Mouse (Mus musculus) forebrain, postnatal 0 days (tissue): ENCODE measurements at regions not wholly inside any gene's neighbourhood (a gene's known extent, or its start where the extent isn't known, plus 50 kb on each side); places are given as distances from the start of the nearest gene placed in this dataset.

ENCODE experiments used
- ATAC-seq: fragments of 200-750 bp; cut with Nextera tagmentation; 2 replicates; pipeline ENCODE4 v1.8.0; 2017; ENCODE audit warnings: mild to moderate bottlenecking, moderate library complexity
- DNase-seq: peaks from one replicate; pipeline ENCODE4 v3.0.0-alpha.2; 2015
- H3K27ac ChIP-seq: fragments of 300-500 bp; sonication (generic); 2 replicates; pipeline ENCODE4 v1.5.1; 2014; ENCODE audit warnings: low read depth, mild to moderate bottlenecking, antibody characterized with exemption, low read length, moderate library complexity, mixed read lengths
- H3K27me3 ChIP-seq: fragments of 300-500 bp; sonication (generic); 2 replicates; pipeline ENCODE4 v1.6.1; 2014; ENCODE audit warnings: mild to moderate bottlenecking, low read length, mixed read lengths; ENCODE audit not compliant: insufficient read depth
- H3K36me3 ChIP-seq: fragments of 300-500 bp; sonication (generic); 2 replicates; pipeline ENCODE4 v1.6.1; 2014; ENCODE audit warnings: mild to moderate bottlenecking, moderate library complexity; ENCODE audit not compliant: insufficient read depth
- H3K4me1 ChIP-seq: fragments of 300-500 bp; sonication (generic); 2 replicates; pipeline ENCODE4 v1.6.1; 2014; ENCODE audit warnings: antibody characterized with exemption; ENCODE audit not compliant: insufficient read depth
- H3K4me2 ChIP-seq: fragments of 300-500 bp; sonication (generic); 2 replicates; pipeline ENCODE4 v1.6.1; 2014; ENCODE audit warnings: low read depth, mild to moderate bottlenecking, moderate library complexity
- H3K4me3 ChIP-seq: fragments of 300-500 bp; sonication (generic); 2 replicates; pipeline ENCODE4 v1.5.1; 2014; ENCODE audit warnings: low read depth, low read length, mixed read lengths
- H3K9ac ChIP-seq: fragments of 300-500 bp; sonication (generic); 2 replicates; pipeline ENCODE4 v1.6.1; 2014; ENCODE audit warnings: mild to moderate bottlenecking
- H3K9me3 ChIP-seq: fragments of 300-500 bp; sonication (generic); 2 replicates; pipeline ENCODE4 v1.6.1; 2016; ENCODE audit warnings: low read length
- CTCF ChIP-seq: sonication (generic); IDR thresholded peaks from 2 replicates; pipeline ENCODE4 v1.5.1; 2016; ENCODE audit warnings: antibody characterized with exemption, control low read depth, low read depth
- WGBS: fragments of 180-500 bp; shearing (Covaris S2); extraction: QIAGEN DNeasy Blood & Tissue Kit; methylation state at CpG from one replicate; pipeline ENCODE4 v1.1.7; 2014; 5-methylcytosine and 5-hydroxymethylcytosine counted together

DNA sequence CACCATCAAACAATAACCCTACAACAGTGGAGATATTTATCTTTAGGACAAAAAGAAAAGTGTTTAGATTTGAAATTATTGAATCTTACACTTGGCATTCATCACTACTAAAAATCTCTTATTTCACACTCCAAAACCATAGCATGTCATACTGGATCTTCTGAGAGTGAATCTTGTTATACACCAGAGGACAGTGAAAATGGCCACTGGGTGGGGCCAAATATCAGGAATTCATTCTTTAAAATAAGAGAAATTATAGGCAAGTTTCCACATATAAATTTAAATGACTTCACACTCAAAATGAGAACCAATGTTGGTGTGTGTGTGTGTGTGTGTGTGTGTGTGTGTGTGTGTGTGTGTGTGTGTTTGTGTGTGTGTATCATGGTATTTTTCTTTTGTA, 269.7 kb downstream of the Cdh11 start:
- no peak for ATAC-seq
- H3K27ac ChIP-seq, result no peak overlapping the region
- no peaks in the 10 kb centered on the region for H3K36me3 ChIP-seq
- no peak overlapping the region for H3K4me2 ChIP-seq
- no peaks in the 10 kb centered on the region for H3K9me3 ChIP-seq
- H3K4me1 ChIP-seq, result no peaks in the 10 kb centered on the region
- H3K27me3 ChIP-seq, result no peaks in the 10 kb centered on the region
- no peak overlapping the region for H3K4me3 ChIP-seq
- TF ChIP-seq CTCF, result peak; percentile 6; the same call in 1 of the 2 replicates
- peak; percentile 11 for DNase-seq
- H3K9ac ChIP-seq, result no peak overlapping the region

DNA sequence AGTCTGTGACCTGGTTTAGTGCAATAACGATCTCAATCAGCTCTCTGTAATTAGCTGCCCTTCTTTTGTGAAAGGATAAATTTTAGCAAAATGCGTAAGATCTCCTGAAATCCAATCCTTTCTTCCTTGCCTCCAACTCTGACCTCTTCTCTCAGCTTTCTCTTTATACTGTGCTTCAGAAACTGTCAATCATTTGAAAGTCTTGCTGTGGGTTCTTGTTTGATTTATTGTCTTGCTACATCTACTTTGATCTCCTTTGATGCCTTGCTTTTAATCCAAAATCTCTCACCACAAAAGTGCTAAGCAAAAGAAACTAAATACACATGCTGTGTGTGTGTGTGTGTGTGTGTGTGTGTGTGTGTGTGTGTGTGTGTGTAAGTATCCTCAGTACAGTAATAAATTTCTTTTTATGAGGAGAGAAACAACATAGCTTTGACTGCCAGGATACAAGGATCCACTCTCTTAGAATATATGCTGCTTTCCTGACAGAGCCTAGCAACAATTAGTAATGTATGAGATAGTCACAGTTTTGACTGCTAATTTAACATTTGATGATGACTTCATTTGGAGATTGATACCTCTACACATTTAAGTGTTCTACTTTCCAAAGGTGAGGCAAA, 270.5 kb downstream of the Cdh11 start:
- WGBS, result 22% methylated on average over 2 of the region's 2 CpGs
- H3K4me1 ChIP-seq, result no peaks in the 10 kb centered on the region
- no peak overlapping the region for H3K9ac ChIP-seq
- H3K9me3 ChIP-seq, result no peaks in the 10 kb centered on the region
- DNase-seq (no peak), ATAC-seq (no peak)
- H3K4me2 ChIP-seq, result no peak overlapping the region
- no peak overlapping the region for H3K4me3 ChIP-seq
- no peaks in the 10 kb centered on the region for H3K36me3 ChIP-seq
- no peaks in the 10 kb centered on the region for H3K27me3 ChIP-seq
- H3K27ac ChIP-seq, result no peak overlapping the region
- no peak for TF ChIP-seq CTCF

DNA sequence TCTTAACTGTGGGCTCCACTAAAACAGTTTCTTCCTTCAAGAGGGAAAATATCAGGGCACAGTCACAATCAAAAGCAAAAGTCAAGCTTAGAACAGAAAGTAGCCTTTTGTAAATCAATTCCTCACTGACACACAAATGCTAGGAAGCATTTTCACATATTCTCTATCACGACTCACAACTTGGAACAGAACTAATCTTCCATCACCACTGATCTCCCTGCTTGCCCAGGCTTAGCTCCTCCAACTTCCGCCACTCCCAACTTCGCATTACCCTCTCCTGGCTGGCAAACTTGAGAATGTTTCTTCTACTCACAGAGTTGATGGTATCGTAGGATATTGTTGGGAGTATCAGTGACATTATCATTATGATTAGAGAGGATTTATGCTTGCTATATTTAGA, 284.7 kb downstream of the Cdh11 start:
- DNase-seq (no peak), ATAC-seq (no peak)
- no peaks in the 10 kb centered on the region for H3K27me3 ChIP-seq
- TF ChIP-seq CTCF, result no peak
- no peak overlapping the region for H3K27ac ChIP-seq
- H3K9me3 ChIP-seq, result no peaks in the 10 kb centered on the region
- no peak overlapping the region for H3K4me3 ChIP-seq
- 84% methylated on average over 4 of the region's 4 CpGs for WGBS
- no peaks in the 10 kb centered on the region for H3K4me1 ChIP-seq
- H3K4me2 ChIP-seq, result no peak overlapping the region
- no peak overlapping the region for H3K9ac ChIP-seq
- no peaks in the 10 kb centered on the region for H3K36me3 ChIP-seq

DNA sequence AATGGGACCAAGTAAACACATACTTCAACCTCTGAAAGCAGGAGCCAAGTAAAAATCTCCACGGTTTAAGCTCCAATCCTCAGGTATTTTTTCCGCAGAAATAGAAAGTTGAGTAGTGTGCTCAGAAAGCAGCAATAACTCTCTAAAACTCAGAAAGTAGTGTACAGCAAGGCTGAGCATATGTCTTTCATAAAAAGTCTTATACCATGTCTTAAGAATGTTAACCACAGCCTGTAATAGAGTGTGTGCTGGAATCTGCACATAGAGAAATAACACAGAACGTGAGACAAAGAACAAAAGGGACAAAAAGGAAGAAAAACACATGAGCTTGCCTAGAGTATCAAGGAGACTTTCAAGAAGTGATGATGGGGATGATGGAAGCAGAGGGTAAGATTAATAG, 285.2 kb downstream of the Cdh11 start:
- no peak overlapping the region for H3K9ac ChIP-seq
- no peak for ATAC-seq
- DNase-seq, result no peak
- H3K9me3 ChIP-seq, result no peaks in the 10 kb centered on the region
- no peak overlapping the region for H3K4me2 ChIP-seq
- TF ChIP-seq CTCF, result no peak
- H3K4me1 ChIP-seq, result no peaks in the 10 kb centered on the region
- 85% methylated on average over 3 of the region's 3 CpGs for WGBS
- H3K4me3 ChIP-seq, result no peak overlapping the region
- no peaks in the 10 kb centered on the region for H3K36me3 ChIP-seq
- H3K27ac ChIP-seq, result no peak overlapping the region
- H3K27me3 ChIP-seq, result no peaks in the 10 kb centered on the region

DNA sequence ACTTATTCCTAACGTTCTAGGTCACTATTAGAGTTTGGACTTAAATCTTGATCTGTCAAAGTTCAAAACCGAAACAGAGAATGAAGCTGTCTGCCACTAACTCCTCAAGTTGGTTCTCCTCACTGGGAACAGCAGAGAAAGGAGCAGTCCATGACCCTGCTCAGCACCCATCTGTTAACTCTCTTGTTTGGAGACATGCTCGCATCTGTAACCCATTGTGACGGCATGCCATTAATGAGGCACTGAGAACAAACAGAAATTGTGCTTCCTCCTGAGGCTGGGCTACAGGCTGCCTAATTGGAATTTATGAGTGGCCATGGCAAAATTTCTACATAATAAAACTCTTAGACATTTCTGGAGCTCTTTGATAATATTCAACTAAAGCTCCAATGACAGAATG, 286.4 kb downstream of the Cdh11 start:
- H3K4me1 ChIP-seq, result no peaks in the 10 kb centered on the region
- no peaks in the 10 kb centered on the region for H3K27me3 ChIP-seq
- no peak overlapping the region for H3K27ac ChIP-seq
- DNase-seq, result no peak
- 38% methylated on average over 4 of the region's 4 CpGs for whole genome bisulfite sequencing
- no peak overlapping the region for H3K9ac ChIP-seq
- H3K4me3 ChIP-seq, result no peak overlapping the region
- no peaks in the 10 kb centered on the region for H3K36me3 ChIP-seq
- no peak overlapping the region for H3K4me2 ChIP-seq
- H3K9me3 ChIP-seq, result no peaks in the 10 kb centered on the region
- no peak for TF ChIP-seq CTCF
- ATAC-seq, result no peak

DNA sequence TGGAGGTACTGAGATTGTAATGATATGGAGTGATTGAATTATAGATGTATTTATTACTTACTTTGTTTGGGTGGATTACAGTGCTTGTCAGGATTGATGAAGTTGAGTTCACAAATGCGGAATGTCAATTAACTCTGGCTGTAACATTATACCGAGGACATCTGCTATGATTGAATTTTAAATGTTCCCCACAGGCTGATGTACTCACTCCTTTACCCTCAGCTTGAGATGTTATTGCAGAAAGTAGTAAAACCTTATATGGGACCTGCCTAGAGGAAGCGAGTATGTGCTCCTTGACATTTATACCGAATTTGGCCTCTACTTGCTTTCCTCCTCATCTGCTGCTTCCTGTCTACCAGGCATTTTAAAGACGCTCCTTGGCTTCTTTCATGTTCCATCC, 288.3 kb downstream of the Cdh11 start:
- H3K4me3 ChIP-seq, result no peak overlapping the region
- H3K36me3 ChIP-seq, result no peaks in the 10 kb centered on the region
- WGBS, result 77% methylated on average over 5 of the region's 5 CpGs
- no peak overlapping the region for H3K9ac ChIP-seq
- no peak overlapping the region for H3K27ac ChIP-seq
- no peaks in the 10 kb centered on the region for H3K4me1 ChIP-seq
- no peak for TF ChIP-seq CTCF
- H3K27me3 ChIP-seq, result no peaks in the 10 kb centered on the region
- no peaks in the 10 kb centered on the region for H3K9me3 ChIP-seq
- ATAC-seq (no peak), DNase-seq (peak; percentile 6)
- no peak overlapping the region for H3K4me2 ChIP-seq

DNA sequence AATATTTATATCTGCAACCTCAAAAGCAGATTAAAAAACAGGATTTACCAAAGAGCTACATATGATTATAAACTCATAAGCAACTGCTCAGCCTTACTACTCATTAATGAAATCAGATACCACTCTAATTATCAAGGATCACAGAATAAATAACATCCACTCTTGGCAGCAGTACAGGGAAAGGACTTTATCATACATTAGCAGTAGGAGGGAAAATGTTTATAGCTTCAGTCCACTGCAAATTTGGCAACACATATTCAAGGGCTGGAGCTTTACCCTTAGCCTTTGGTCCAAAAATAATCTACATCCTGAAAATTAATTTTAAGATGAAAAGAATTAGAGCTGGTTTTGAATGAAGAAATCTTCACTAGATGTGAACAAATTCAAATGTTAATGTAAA, 288.7 kb downstream of the Cdh11 start:
- no peak overlapping the region for H3K27ac ChIP-seq
- ATAC-seq (no peak), DNase-seq (no peak)
- no peaks in the 10 kb centered on the region for H3K27me3 ChIP-seq
- no peak overlapping the region for H3K4me2 ChIP-seq
- H3K4me1 ChIP-seq, result no peaks in the 10 kb centered on the region
- H3K4me3 ChIP-seq, result no peak overlapping the region
- no peak overlapping the region for H3K9ac ChIP-seq
- no peaks in the 10 kb centered on the region for H3K36me3 ChIP-seq
- no peaks in the 10 kb centered on the region for H3K9me3 ChIP-seq
- no peak for TF ChIP-seq CTCF

DNA sequence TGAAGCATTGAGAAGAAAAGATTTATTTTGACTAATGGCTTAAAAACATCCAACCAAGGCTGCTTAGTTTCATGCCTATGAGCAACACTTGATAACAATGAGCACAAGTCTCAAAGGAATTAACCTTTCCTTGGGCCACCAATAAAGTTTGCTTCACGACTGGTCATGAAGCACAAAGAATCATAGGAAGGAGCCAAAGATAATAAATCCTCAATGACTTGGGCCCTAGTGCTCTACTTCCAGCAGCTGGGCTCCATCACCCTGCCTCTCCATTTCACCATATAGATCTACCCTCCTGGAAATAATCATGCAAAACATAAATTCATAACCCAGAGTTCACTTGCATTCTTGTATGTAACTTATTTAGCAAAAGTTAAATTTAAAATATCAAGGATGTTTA, 289.4 kb downstream of the Cdh11 start:
- Histone ChIP-seq H3K4me3 (no peak overlapping the region), H3K27ac (no peak overlapping the region), H3K4me2 (no peak overlapping the region), H3K4me1 (no peaks in the 10 kb centered on the region), H3K27me3 (no peaks in the 10 kb centered on the region), H3K9ac (no peak overlapping the region), H3K9me3 (no peaks in the 10 kb centered on the region), H3K36me3 (no peaks in the 10 kb centered on the region)
- TF ChIP-seq CTCF, result no peak
- ATAC-seq (no peak), DNase-seq (no peak)
- 76% methylated on average over 1 of the region's 1 CpGs for WGBS
